Mouse (Mus musculus): ENCODE data around the gene Csnk2b. TPM values are rescaled to one million over a fixed set of nuclear protein-coding genes. Genes with fewer than 3 reads are reported as not detected.

Csnk2b gene
- polyA plus RNA-seq, 1 experiment from 2014 or later = 300 TPM

DNA sequence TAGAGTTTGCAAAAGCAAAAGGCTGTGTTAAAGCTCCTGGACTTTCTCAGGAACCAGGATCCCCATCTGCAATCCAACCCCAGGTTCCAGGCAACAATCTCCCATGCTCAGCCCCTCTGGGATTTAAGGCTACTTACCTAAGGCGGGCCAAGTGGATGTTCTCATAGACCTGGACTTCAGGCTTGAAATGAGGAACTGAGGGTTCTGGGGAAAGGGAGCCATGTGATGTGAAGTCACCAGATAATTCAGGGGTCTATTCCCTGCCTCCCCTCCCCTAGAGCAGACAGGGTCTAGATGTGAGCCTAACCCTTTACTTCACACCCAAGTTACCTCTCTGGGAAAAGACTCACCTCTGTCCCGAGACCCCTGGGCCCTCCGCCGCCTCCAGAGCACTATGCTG is 41.1 kb downstream of the Csnk2b start:
- no peak overlapping the region for H3K27ac ChIP-seq

DNA sequence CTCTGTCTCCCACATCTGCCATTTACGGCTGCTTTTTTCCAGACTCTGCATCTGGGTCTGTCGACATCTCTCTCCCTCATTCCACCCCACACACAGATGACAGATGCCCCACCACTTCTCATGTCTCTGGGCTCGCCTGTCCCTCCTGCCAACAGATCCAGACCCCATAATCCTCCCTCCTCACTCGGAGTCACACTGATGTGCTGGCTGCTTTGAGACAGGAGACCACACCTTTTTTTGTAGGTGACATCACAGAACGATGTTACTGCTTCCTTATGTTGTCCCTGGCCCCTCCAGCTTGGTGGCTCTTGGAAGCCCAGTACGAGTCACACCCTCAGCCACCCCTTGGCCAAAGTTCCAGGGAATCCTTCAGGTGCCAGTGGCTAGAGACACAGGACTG is 41.6 kb downstream of the Csnk2b start:
- 40% methylated on average over 6 of the region's 6 CpGs for WGBS
- ATAC-seq (replicated peaks; ENCODE audit: low FRiP score, low read depth) = no peak
- DNase-seq (ENCODE audit: low spot score) = no peak

More for the DNA sequence above, 41.1 kb downstream of the Csnk2b start:
- Histone ChIP-seq H3K9me3 (replicated peaks; ENCODE audit: low read length) (no peaks in the 10 kb centered on the region), H3K27me3 (ENCODE audit: insufficient read depth, low read length) (no peaks in the 10 kb centered on the region; the same call in 1 of the 2 replicates), H3K4me2 (ENCODE audit: low read length) (no peak overlapping the region), H3K4me3 (replicated peaks; ENCODE audit: low read depth, low read length) (no peak overlapping the region), H3K9ac (ENCODE audit: low read depth, low read length) (no peak overlapping the region), H3K36me3 (ENCODE audit: insufficient read depth, low read length) (no peaks in the 10 kb centered on the region), H3K4me1 (replicated peaks; ENCODE audit: insufficient read depth, low read length) (peaks cover 3% of the 10 kb centered on the region; the same call in 1 of the 2 replicates)
- no peak for TF ChIP-seq CTCF (IDR thresholded peaks at IDR 0.05; ENCODE audit: low read depth)
- WGBS = 81% methylated on average over 4 of the region's 4 CpGs
- no peak for DNase-seq (ENCODE audit: low spot score)
- ATAC-seq (replicated peaks; ENCODE audit: low FRiP score, low read depth) = no peak

DNA sequence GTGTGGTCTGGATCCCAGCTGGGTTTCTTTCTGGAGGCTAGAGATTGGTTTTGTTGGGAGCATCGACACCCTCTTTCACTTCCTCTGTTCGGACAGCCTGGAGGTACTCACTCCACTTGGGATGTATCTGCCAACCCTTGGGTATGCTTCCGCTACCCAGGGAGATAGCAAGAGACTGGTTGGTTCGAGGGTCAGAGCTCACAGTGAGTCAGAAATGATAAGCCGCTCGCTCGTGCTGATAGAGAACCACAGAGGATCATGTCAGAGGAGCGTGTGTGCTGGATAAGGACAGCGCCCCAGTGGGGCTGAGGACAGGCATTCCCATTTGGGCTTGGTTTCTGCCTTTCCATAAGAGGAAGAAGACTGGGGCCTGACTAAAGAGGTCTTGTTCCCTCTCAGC is 42.1 kb downstream of the Csnk2b start:
- no peak overlapping the region for H3K4me2 ChIP-seq (ENCODE audit: low read length)
- H3K9ac ChIP-seq (ENCODE audit: low read depth, low read length) = no peak overlapping the region
- H3K27ac ChIP-seq = no peak overlapping the region
- ATAC-seq (replicated peaks; ENCODE audit: low FRiP score, low read depth) (no peak), DNase-seq (ENCODE audit: low spot score) (no peak)
- no peaks in the 10 kb centered on the region for H3K36me3 ChIP-seq (ENCODE audit: insufficient read depth, low read length)
- 66% methylated on average over 9 of the region's 9 CpGs for WGBS
- TF ChIP-seq CTCF (IDR thresholded peaks at IDR 0.05; ENCODE audit: low read depth) = no peak
- H3K4me1 ChIP-seq (replicated peaks; ENCODE audit: insufficient read depth, low read length) = peaks cover 3% of the 10 kb centered on the region; the same call in 1 of the 2 replicates
- H3K4me3 ChIP-seq (replicated peaks; ENCODE audit: low read depth, low read length) = no peak overlapping the region
- no peaks in the 10 kb centered on the region; the same call in 1 of the 2 replicates for H3K27me3 ChIP-seq (ENCODE audit: insufficient read depth, low read length)
- no peaks in the 10 kb centered on the region for H3K9me3 ChIP-seq (replicated peaks; ENCODE audit: low read length)

More for the DNA sequence above, 41.6 kb downstream of the Csnk2b start:
- Histone ChIP-seq H3K4me2 (ENCODE audit: low read length) (no peak overlapping the region), H3K36me3 (ENCODE audit: insufficient read depth, low read length) (no peaks in the 10 kb centered on the region), H3K9ac (ENCODE audit: low read depth, low read length) (no peak overlapping the region), H3K27ac (no peak overlapping the region), H3K4me1 (replicated peaks; ENCODE audit: insufficient read depth, low read length) (peaks cover 3% of the 10 kb centered on the region; the same call in 1 of the 2 replicates), H3K27me3 (ENCODE audit: insufficient read depth, low read length) (no peaks in the 10 kb centered on the region; the same call in 1 of the 2 replicates), H3K4me3 (replicated peaks; ENCODE audit: low read depth, low read length) (no peak overlapping the region), H3K9me3 (replicated peaks; ENCODE audit: low read length) (no peaks in the 10 kb centered on the region)
- TF ChIP-seq CTCF (IDR thresholded peaks at IDR 0.05; ENCODE audit: low read depth) = no peak

- peak; percentile 87 for ATAC-seq (replicated peaks; ENCODE audit: low FRiP score, low read depth)
- H3K4me2 ChIP-seq (ENCODE audit: low read length) = peak within 1 kb of the TSS; percentile 55
- H3K27ac ChIP-seq = peak within 1 kb of the TSS; percentile 72
- WGBS = under 1% methylated on average over 14 of the region's 14 CpGs
- no peaks in the 10 kb centered on the region for H3K9me3 ChIP-seq (replicated peaks; ENCODE audit: low read length)
- H3K27me3 ChIP-seq (ENCODE audit: insufficient read depth, low read length) = no peaks in the 10 kb centered on the region; the same call in 1 of the 2 replicates
- peak; percentile 86 for DNase-seq (ENCODE audit: low spot score)
- H3K9ac ChIP-seq (ENCODE audit: low read depth, low read length) = peak within 1 kb of the TSS; percentile 50
- H3K4me3 ChIP-seq (replicated peaks; ENCODE audit: low read depth, low read length) = peak within 1 kb of the TSS; percentile 22
- no peaks in the 10 kb centered on the region for H3K36me3 ChIP-seq (ENCODE audit: insufficient read depth, low read length)
- peaks cover 3% of the 10 kb centered on the region; the same call in 1 of the 2 replicates for H3K4me1 ChIP-seq (replicated peaks; ENCODE audit: insufficient read depth, low read length)
- peak; percentile 76 for TF ChIP-seq CTCF (IDR thresholded peaks at IDR 0.05; ENCODE audit: low read depth)
Measured at GRCm38 (mm10) chr17:35077786-35078233, 44.0 kb downstream of the Csnk2b start, which contains the start of gene Ly6g6d. Gene Ly6g6d (minus strand): TSS chr17:35078065.

GRCm38 (mm10) chr17:35077285-35077684 is 44.6 kb downstream of the Csnk2b start:
- ATAC-seq (replicated peaks; ENCODE audit: low FRiP score, low read depth) = no peak
- no peaks in the 10 kb centered on the region; the same call in 1 of the 2 replicates for H3K27me3 ChIP-seq (ENCODE audit: insufficient read depth, low read length)
- peak overlapping the region; percentile 55 for H3K4me2 ChIP-seq (ENCODE audit: low read length)
- H3K9me3 ChIP-seq (replicated peaks; ENCODE audit: low read length) = no peaks in the 10 kb centered on the region
- 3% methylated on average over 2 of the region's 2 CpGs for WGBS
- peak overlapping the region; percentile 72 for H3K27ac ChIP-seq
- H3K36me3 ChIP-seq (ENCODE audit: insufficient read depth, low read length) = no peaks in the 10 kb centered on the region
- peaks cover 3% of the 10 kb centered on the region; the same call in 1 of the 2 replicates for H3K4me1 ChIP-seq (replicated peaks; ENCODE audit: insufficient read depth, low read length)
- TF ChIP-seq CTCF (IDR thresholded peaks at IDR 0.05; ENCODE audit: low read depth) = no peak
- H3K4me3 ChIP-seq (replicated peaks; ENCODE audit: low read depth, low read length) = peak overlapping the region; percentile 22
- DNase-seq (ENCODE audit: low spot score) = no peak
- H3K9ac ChIP-seq (ENCODE audit: low read depth, low read length) = peak overlapping the region; percentile 25; the same call in 1 of the 2 replicates

- no peak for TF ChIP-seq CTCF (IDR thresholded peaks at IDR 0.05; ENCODE audit: low read depth)
- peaks cover 3% of the 10 kb centered on the region; the same call in 1 of the 2 replicates for H3K4me1 ChIP-seq (replicated peaks; ENCODE audit: insufficient read depth, low read length)
- H3K4me3 ChIP-seq (replicated peaks; ENCODE audit: low read depth, low read length) = peak within 1 kb of the TSS; percentile 22
- H3K9ac ChIP-seq (ENCODE audit: low read depth, low read length) = peak within 1 kb of the TSS; percentile 50
- ATAC-seq (replicated peaks; ENCODE audit: low FRiP score, low read depth) (no peak), DNase-seq (ENCODE audit: low spot score) (no peak)
- H3K27ac ChIP-seq = peak within 1 kb of the TSS; percentile 72
- H3K9me3 ChIP-seq (replicated peaks; ENCODE audit: low read length) = no peaks in the 10 kb centered on the region
- H3K4me2 ChIP-seq (ENCODE audit: low read length) = peak within 1 kb of the TSS; percentile 55
- no peaks in the 10 kb centered on the region; the same call in 1 of the 2 replicates for H3K27me3 ChIP-seq (ENCODE audit: insufficient read depth, low read length)
- H3K36me3 ChIP-seq (ENCODE audit: insufficient read depth, low read length) = no peaks in the 10 kb centered on the region
- 32% methylated on average over 10 of the region's 10 CpGs for WGBS
Measured at GRCm38 (mm10) chr17:35076507-35077176, 45.2 kb downstream of the Csnk2b start, which contains the start of gene Ly6g6e. Gene Ly6g6e (plus strand): TSS chr17:35076902.
